Mouse (Mus musculus) hindbrain, embryonic 14.5 days (tissue): ENCODE results near the gene Pmpcb. TPM values are rescaled to one million over a fixed set of nuclear protein-coding genes. Genes with fewer than 3 reads are reported as not detected.
"Not testable (repeated sequence)": the region's sequence is repeated elsewhere in the genome, so short reads cannot be mapped to it uniquely, and the experiment has no call there.

Experiments used
- ATAC-seq: fragments of 200-750 bp; cut with Nextera tagmentation; 2 replicates; pipeline ENCODE4 v1.8.0; 2017; ENCODE audit warnings: moderate number of reproducible peaks, mild to moderate bottlenecking, moderate TSS enrichment, moderate library complexity; ENCODE audit not compliant: low FRiP score
- DNase-seq: peaks from one replicate; pipeline ENCODE4 v3.0.0-alpha.2; 2015; ENCODE audit warnings: low spot score
- H3K27ac ChIP-seq: fragments of 300-500 bp; sonication (generic); 2 replicates; pipeline ENCODE4 v1.5.1; 2014; ENCODE audit warnings: mild to moderate bottlenecking, moderate library complexity
- H3K27me3 ChIP-seq: fragments of 300-500 bp; sonication (generic); 2 replicates; pipeline ENCODE4 v1.6.1; 2014; ENCODE audit warnings: mild to moderate bottlenecking, low read length, mixed read lengths; ENCODE audit not compliant: control insufficient read depth, insufficient read depth
- H3K36me3 ChIP-seq: fragments of 300-500 bp; sonication (generic); replicated peaks from 2 replicates; pipeline ENCODE4 v1.6.1; 2014; ENCODE audit not compliant: control insufficient read depth, insufficient read depth
- H3K4me1 ChIP-seq: fragments of 300-500 bp; sonication (generic); replicated peaks from 2 replicates; pipeline ENCODE4 v1.6.1; 2014; ENCODE audit warnings: antibody characterized with exemption, low read length, mixed read lengths; ENCODE audit not compliant: control insufficient read depth, insufficient read depth
- H3K4me2 ChIP-seq: fragments of 300-500 bp; sonication (generic); replicated peaks from 2 replicates; pipeline ENCODE4 v1.6.1; 2014; ENCODE audit warnings: mild to moderate bottlenecking, moderate library complexity
- H3K4me3 ChIP-seq: fragments of 300-500 bp; sonication (generic); replicated peaks from 2 replicates; pipeline ENCODE4 v1.5.1; 2014; ENCODE audit warnings: mild to moderate bottlenecking, low read length
- H3K9ac ChIP-seq: fragments of 300-500 bp; sonication (generic); 2 replicates; pipeline ENCODE4 v1.6.1; 2014
- H3K9me3 ChIP-seq: fragments of 300-500 bp; sonication (generic); 2 replicates; pipeline ENCODE4 v1.6.1; 2016; ENCODE audit warnings: low read length; ENCODE audit not compliant: control insufficient read depth
- WGBS: fragments of 180-500 bp; shearing (Covaris S2); extraction: QIAGEN DNeasy Blood & Tissue Kit; methylation state at CpG from one replicate; pipeline ENCODE4 v1.1.7; 2014; 5-methylcytosine and 5-hydroxymethylcytosine counted together
- polyA plus RNA-seq: library from polyadenylated mRNA; unstranded; fragments of >200 nt; fragmentation: Nextera tagmentation; extraction: Ambion mirVana; gene quantifications from 2 replicates; pipeline ENCODE4 v1.2.1, GENCODE M21; 2014

The Pmpcb gene
- polyA plus RNA-seq, 1 experiment from 2014 or later = 74.8 TPM

- no peaks in the 10 kb centered on the region for H3K36me3 ChIP-seq
- no peaks in the 10 kb centered on the region for H3K27me3 ChIP-seq
- H3K4me2 ChIP-seq = peak overlapping the region; percentile 62
- 48% methylated on average over 2 of the region's 2 CpGs for WGBS
- no peaks in the 10 kb centered on the region for H3K9me3 ChIP-seq
- ATAC-seq (no peak), DNase-seq (no peak)
- peak overlapping the region; percentile 68 for H3K4me3 ChIP-seq
- peak overlapping the region; percentile 98 for H3K27ac ChIP-seq
- H3K4me1 ChIP-seq = peaks cover 5% of the 10 kb centered on the region; the same call in 1 of the 2 replicates
- H3K9ac ChIP-seq = peak overlapping the region; percentile 85
Observed at GRCm38 (mm10) chr5:21702009-21702364, 35.0 kb upstream of the Pmpcb start.

- no peak overlapping the region for H3K9ac ChIP-seq
- H3K4me2 ChIP-seq = no peak overlapping the region
- no peak overlapping the region for H3K4me3 ChIP-seq
- H3K4me1 ChIP-seq = peaks cover 5% of the 10 kb centered on the region; the same call in 1 of the 2 replicates
- ATAC-seq (no peak), DNase-seq (no peak)
- no peaks in the 10 kb centered on the region for H3K27me3 ChIP-seq
- 86% methylated on average over 6 of the region's 6 CpGs for WGBS
- H3K27ac ChIP-seq = no peak overlapping the region
- no peaks in the 10 kb centered on the region for H3K9me3 ChIP-seq
- H3K36me3 ChIP-seq = no peaks in the 10 kb centered on the region
Observed at GRCm38 (mm10) chr5:21702873-21703475, 34.0 kb upstream of the Pmpcb start.

DNA sequence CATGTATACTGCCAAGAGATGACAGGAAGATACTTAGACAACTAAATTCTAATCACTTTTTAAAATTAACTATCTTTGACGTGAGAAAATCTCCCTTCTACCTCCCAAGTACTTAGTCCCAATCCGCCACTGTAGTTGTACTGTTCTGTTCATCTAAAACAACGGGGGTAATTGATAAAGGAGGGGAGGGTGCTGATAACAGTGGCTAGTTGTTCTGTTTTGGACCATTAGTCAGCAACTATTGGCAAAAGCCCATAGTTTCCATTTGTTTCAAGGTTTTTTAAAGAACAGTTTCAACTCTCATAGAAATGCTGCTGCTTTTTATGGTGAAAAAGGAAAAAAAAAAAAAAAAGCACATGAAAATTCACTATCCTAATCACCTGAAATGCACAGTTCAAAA is 33.2 kb upstream of the Pmpcb start:
- WGBS = 90% methylated on average over 3 of the region's 3 CpGs
- Histone ChIP-seq H3K4me1 (peaks cover 5% of the 10 kb centered on the region; the same call in 1 of the 2 replicates), H3K4me3 (no peak overlapping the region), H3K4me2 (no peak overlapping the region), H3K36me3 (no peaks in the 10 kb centered on the region), H3K9me3 (no peaks in the 10 kb centered on the region), H3K27ac (no peak overlapping the region), H3K9ac (no peak overlapping the region), H3K27me3 (no peaks in the 10 kb centered on the region)
- DNase-seq = no peak
- ATAC-seq = no peak

GRCm38 (mm10) chr5:21706546-21706945 is 30.4 kb upstream of the Pmpcb start:
- H3K9ac ChIP-seq = no peak overlapping the region
- no peak overlapping the region for H3K27ac ChIP-seq
- no peaks in the 10 kb centered on the region for H3K9me3 ChIP-seq
- H3K36me3 ChIP-seq = no peaks in the 10 kb centered on the region
- H3K27me3 ChIP-seq = no peaks in the 10 kb centered on the region
- H3K4me1 ChIP-seq = no peaks in the 10 kb centered on the region
- no peak overlapping the region for H3K4me2 ChIP-seq
- 93% methylated on average over 4 of the region's 4 CpGs for WGBS
- no peak for DNase-seq
- no peak overlapping the region for H3K4me3 ChIP-seq
- no peak for ATAC-seq

DNA sequence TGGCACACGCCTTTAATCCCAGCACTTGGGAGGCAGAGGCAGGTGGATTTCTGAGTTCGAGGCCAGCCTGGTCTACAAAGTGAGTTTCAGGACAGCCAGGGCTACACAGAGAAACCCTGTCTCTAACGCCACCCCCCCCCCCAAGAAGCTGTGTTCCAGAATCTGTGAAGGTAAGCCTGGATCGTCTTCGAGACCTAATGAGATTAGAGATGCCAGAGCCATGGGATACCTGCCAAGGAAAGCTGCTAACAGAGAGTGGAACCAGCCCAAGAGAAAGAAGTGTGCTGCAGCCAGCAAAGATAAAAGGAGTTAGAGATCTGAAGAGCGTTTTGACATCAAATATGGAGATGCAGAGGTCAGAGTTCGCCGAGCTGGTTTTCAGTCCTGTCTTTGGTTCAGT is 28.9 kb upstream of the Pmpcb start:
- ATAC-seq, H3K27ac ChIP-seq, H3K4me2 ChIP-seq, H3K9ac ChIP-seq, H3K4me1 ChIP-seq, H3K36me3 ChIP-seq, H3K4me3 ChIP-seq, H3K9me3 ChIP-seq, DNase-seq, H3K27me3 ChIP-seq: not testable (repeated sequence)
- WGBS = 90% methylated on average over 8 of the region's 8 CpGs

DNA sequence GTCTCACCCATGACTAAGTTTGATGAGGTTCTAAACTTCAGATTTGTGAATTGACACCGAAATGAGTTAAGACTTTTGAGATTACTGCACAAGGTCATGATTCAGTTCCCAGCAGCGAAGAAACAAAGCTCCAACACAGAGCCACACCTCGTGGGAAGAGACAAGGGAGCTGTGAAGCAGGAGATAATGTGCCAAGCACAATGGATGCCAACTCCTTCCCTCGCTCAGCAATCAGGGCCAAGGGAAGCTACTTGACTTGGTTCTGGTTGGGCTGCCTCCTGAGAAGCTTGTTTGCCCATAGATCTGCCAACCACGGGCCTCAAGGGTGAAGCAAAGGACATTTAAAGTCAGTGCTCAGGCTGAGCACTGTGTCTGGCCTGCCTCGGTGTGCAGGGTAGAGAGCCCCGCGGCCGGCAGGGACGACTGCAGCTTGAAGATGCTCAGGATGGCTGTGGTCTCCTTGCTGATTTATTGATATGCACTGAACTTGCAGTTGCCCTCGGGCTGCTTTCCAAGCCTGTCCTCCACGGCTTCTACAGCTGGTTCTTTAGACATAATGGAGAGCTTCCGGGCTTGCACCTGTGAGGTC is 24.7 kb upstream of the Pmpcb start:
- 61% methylated on average over 13 of the region's 13 CpGs for WGBS
- H3K36me3 ChIP-seq = no peaks in the 10 kb centered on the region
- no peak overlapping the region for H3K4me3 ChIP-seq

DNA sequence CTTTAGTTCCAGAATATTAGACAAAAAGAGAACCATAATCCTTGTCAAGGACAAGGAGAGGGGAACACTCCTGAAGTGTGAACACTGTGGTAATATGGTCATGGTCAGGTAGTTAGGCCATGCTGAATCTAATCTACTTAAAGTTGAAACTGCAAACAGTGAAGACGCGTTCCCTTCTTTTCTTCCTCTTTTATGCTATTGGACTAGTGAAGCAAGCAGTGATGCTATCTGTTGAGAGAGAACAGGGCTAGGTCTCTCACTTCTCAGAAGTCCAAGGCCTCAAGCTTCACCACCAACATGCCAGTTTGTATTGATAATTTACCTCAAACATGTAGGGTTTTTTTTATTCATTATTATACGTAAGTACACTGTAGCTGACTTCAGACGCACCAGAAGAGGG is 22.5 kb upstream of the Pmpcb start:
- H3K4me3 ChIP-seq = no peak overlapping the region
- no peak overlapping the region for H3K9ac ChIP-seq
- H3K27ac ChIP-seq = no peak overlapping the region
- ATAC-seq = no peak
- no peaks in the 10 kb centered on the region for H3K4me1 ChIP-seq
- DNase-seq = no peak
- no peaks in the 10 kb centered on the region for H3K9me3 ChIP-seq
- H3K27me3 ChIP-seq = no peaks in the 10 kb centered on the region
- no peak overlapping the region for H3K4me2 ChIP-seq
- WGBS = 97% methylated on average over 4 of the region's 4 CpGs
- no peaks in the 10 kb centered on the region for H3K36me3 ChIP-seq

More for the DNA sequence above, 24.7 kb upstream of the Pmpcb start:
- H3K27ac ChIP-seq = no peak overlapping the region
- no peak overlapping the region for H3K9ac ChIP-seq
- DNase-seq = no peak
- no peak for ATAC-seq
- H3K9me3 ChIP-seq = no peaks in the 10 kb centered on the region
- H3K27me3 ChIP-seq = no peaks in the 10 kb centered on the region
- H3K4me2 ChIP-seq = no peak overlapping the region
- H3K4me1 ChIP-seq = no peaks in the 10 kb centered on the region

- H3K9me3 ChIP-seq = no peaks in the 10 kb centered on the region
- WGBS = 86% methylated on average over 10 of the region's 10 CpGs
Observed at GRCm38 (mm10) chr5:21717165-21717715, 19.7 kb upstream of the Pmpcb start.

GRCm38 (mm10) chr5:21718546-21718945 is 18.4 kb upstream of the Pmpcb start:
- Histone ChIP-seq H3K9ac (no peak overlapping the region), H3K27ac (no peak overlapping the region), H3K27me3 (no peaks in the 10 kb centered on the region), H3K4me2 (no peak overlapping the region), H3K4me1 (no peaks in the 10 kb centered on the region), H3K4me3 (no peak overlapping the region), H3K36me3 (no peaks in the 10 kb centered on the region), H3K9me3 (no peaks in the 10 kb centered on the region)
- WGBS = 77% methylated on average over 5 of the region's 5 CpGs
- DNase-seq (no peak), ATAC-seq (no peak)

More at GRCm38 (mm10) chr5:21717165-21717715, 19.7 kb upstream of the Pmpcb start:
- no peak for ATAC-seq
- DNase-seq = no peak
- Histone ChIP-seq H3K4me2 (no peak overlapping the region), H3K36me3 (no peaks in the 10 kb centered on the region), H3K4me3 (no peak overlapping the region), H3K27ac (no peak overlapping the region), H3K4me1 (no peaks in the 10 kb centered on the region), H3K27me3 (no peaks in the 10 kb centered on the region), H3K9ac (no peak overlapping the region)
